Mouse (Mus musculus): ENCODE measurements around the gene Cfap97d2.
A peak's percentile ranks its signal among the peaks of the same experiment; 100 is the strongest.

The Cfap97d2 gene

DNA sequence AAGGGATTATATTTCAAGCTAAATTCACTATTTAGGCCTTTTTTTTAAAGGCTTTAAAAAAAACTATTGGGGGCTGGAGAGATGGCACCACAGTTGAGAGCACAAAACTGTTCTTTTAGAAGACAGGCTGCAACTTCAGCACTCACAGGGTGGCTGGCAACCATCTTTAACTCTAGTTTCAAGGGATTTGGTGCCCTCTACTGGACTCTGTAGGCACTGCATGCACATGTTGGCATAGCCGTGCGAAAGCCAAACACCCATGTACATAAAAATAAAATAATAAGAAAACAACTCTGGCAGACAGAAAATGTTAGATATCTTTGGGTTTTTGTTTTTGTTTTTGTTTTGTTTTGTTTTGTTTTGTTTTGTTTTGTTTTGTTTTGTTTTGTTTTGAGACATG lies 48.0 kb downstream of the Cfap97d2 start:
- DNase-seq: peak; percentile 93

DNA sequence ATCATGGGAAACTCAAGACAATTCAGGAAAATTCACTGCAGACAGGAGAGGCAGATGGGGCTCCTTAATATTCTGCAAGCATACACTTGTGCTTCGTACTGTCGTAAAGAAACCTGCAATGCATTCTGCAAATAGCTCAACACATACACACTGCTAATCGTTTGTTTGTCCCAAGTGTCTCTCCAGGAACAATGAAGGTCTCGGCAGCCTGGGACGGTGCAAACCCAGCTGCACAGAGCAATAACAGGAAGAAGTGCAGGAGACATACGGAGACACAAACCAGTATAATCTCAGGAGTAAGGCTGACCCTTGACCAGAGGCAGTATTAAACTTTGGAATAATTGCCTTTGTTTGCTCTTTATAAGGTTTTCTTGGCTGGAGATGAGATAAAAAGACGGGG lies 50.8 kb downstream of the Cfap97d2 start:
- no peak for DNase-seq

DNA sequence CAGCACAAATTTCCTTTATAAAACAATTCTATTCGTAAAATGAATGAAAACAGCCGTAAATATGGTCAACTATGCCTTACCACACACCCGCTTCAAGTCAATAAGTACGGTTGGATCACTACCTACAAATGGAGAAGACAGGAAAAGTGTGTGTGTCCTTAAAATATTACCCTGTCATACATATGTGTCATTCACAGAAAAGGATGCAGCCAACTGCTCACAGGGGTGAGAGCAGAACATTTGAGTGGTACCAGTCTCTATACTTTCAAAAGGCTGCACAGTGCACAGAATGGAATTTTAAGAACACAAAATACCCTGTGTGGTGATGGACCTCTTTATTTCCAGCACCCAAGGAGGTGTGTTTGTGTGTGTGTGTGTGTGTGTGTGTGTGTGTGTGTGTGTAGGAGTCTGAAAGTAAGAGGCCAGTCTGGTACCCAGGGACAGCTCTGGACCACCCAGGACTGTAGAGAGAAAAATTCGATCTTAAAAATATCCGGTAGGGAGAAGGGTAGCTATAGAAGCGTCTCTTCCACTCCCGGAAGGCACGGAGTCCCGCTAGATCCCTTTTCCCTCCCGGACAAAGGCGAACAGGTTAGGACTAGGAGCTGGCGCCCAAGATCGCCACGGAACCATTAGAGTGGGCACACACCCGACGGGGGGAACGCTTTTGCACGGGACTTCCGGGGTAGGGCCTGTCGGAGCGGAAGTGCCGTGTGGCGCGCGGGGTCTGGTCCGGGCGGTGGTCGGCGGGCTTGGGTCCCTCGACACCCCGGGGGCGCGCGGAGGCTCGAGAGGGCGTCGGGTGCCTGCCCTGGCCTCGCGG lies 51.5 kb downstream of the Cfap97d2 start, which contains the start of gene Cdc16:
Gene Cdc16 (plus strand): TSS at position 695 of the 823 bp plus-strand sequence.
- DNase-seq: peak; percentile 94

DNA sequence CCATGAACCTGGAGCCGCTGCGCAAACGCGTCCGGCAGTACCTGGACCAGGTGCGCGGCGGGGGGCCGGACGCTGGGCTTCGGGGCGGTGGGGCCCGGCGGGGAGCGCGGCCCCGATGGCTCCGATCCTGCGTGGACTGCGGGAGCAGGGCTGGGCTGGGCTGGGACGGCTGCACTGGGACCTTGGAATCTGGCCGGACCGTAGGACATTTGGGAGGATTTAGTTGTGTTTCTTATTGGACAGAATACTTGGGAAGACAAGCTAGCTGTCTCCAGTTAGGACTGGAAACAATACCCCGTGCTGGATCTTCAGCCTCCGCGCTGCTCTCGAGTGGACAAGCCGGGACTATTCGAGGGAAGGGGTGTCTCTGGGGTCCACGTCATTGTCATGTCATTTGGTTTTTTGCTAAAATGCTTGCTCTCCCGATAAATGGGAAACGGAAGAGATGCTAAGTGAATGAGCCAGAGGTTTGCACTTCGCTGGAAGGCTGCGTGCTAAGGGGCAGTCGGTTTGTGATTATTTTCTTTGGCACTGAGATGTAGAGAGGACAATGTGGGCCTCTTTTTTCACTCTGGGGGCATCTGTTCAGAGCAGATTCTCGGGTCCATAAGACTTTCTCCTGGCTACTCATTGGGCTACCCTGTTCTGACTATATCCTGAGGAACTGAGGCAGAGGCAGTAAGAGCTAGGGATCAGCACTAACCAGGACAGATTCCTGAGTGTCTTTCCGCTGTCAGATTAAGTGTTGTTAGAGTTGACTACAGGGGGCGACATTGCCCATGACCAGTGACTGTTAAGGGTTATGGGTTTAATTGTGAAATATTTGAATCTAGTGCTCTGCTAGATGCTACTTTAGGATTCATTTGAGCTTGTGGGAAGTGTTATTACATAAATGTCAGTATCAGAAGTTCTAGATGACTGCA lies 52.4 kb downstream of the Cfap97d2 start:
- peak; percentile 72 for DNase-seq

DNA sequence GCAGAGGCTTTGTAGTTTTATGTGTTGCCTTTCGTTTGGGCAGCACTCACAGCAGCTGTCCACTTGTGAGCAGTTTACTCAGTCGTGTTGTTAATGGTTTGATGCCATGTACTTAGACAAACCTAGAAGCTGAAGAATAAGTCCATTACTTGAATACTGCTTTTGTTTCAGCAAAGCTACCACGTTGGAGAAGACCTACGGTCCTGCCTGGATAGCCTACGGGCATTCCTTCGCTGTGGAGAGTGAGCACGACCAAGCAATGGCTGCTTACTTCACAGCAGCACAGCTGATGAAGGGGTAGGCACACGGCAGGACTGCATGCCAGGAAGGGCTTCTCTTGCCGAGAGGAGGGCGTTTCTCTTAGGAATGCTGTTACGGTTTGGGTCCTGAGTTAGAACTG lies 63.5 kb downstream of the Cfap97d2 start:
- DNase-seq: no peak

DNA sequence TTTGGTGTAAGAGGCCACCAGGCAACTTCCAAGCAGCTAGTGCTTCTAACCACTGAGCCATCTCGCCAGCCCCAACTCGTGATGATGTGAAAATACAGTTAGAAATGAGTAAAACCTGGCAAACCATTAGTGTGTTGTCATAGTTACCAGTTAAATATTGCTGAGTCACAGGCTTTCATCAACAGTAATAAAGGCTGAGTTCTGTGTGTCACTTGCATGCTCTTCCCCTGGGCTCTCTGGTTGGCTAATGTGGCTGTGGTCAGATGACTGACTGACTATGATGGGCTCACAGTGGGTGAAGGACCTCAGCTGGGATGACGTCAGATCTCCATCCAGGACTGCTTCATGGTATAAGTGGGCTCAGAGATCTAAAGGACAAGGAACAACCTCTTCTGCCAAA lies 74.8 kb downstream of the Cfap97d2 start:
- DNase-seq: no peak

DNA sequence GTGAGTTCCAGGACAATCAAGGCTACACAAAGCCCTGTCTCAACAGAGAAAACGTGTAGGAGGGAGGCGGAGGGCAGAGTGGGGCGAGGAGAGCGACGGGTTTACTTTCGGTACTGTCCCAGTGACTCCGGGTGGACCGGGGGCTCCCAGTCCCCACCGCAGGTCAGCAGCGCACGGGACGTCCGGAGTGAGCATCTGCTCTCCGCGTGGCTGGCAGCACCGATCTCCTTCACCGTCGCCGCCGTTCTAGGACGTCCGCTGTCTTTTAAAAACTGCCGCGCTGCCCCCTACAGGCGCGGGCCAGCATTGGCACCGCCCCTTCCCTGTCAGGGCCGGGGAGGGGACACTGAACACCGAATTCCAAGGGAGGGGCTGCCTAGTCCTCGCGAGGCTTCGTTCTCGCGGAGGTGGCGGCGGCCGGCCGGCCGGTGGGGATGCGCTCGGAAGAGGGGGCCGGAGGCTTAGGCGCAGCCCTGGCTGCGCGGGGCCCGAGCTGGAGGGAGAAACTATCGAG lies 79.6 kb downstream of the Cfap97d2 start, which contains the start of gene Upf3a:
Gene Upf3a (plus strand): TSS at position 366 of the 514 bp plus-strand sequence.
- DNase-seq: peak; percentile 93

DNA sequence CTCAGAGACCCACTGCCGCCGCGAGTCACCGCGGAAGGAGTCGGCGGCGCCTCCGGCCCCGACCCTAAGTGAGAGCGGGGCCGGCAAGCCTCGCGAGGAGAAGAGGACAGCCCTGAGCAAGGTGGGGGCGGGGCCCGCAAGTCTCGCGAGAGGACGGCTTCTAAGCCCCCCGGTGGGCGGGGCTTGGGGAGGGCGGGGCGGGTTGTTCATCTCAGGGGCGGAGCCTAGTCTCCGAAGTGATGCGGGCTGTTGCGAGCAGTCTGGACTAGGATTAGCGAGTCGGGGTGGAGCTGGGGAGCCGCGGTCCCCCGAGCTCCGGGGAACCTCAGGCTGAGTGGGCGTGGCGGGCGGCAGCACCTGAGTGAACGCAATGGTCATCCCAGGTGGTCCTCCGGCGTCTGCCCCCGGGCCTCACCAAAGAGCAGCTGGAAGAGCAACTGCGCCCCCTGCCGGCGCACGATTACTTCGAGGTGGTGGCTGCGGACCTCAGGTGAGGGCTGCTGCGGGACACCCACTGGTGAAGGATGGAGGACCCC lies 80.1 kb downstream of the Cfap97d2 start:
- DNase-seq: peak; percentile 99

DNA sequence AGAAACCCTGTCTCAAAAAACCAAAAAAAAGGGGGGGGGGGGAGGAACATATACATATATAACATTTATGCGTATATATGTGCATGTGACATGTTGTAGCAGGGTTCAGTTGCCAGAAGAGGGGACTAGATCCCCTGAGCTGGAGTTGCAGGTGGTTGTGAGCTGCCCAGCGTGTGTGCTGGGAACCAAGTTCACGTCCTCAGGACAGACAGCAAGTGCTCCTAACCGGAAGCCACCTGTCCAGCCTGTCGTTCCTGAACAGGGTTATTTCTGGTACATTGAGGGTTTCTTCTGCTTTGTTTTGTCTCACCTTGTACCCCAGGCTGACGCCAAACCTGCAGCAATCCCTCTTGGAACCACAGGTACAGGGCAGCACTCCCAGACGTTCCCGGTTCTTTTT lies 83.9 kb downstream of the Cfap97d2 start:
- DNase-seq: no peak

Measured in thymus, postnatal 4 days (tissue).